Mouse (Mus musculus) midbrain, embryonic 11.5 days (tissue): ENCODE results near the gene Ampd3. TPM values are rescaled to one million over a fixed set of nuclear protein-coding genes. Genes with fewer than 3 reads are reported as not detected.

ENCODE experiments used
- ATAC-seq: fragments of 200-750 bp; cut with Nextera tagmentation; 2 replicates; pipeline ENCODE4 v1.8.0; 2017; ENCODE audit warnings: moderate TSS enrichment, moderate library complexity; ENCODE audit not compliant: low FRiP score
- DNase-seq: peaks from one replicate; pipeline ENCODE4 v3.0.0; 2015; ENCODE audit warnings: low spot score; ENCODE audit errors: missing footprints
- H3K27ac ChIP-seq: fragments of 300-500 bp; sonication (generic); 2 replicates; pipeline ENCODE4 v1.5.1; 2014; ENCODE audit warnings: low read depth, low read length
- H3K27me3 ChIP-seq: fragments of 300-500 bp; sonication (generic); 2 replicates; pipeline ENCODE4 v1.6.1; 2014; ENCODE audit warnings: mild to moderate bottlenecking, low read length, moderate library complexity, mixed read lengths; ENCODE audit not compliant: control insufficient read depth, insufficient read depth
- H3K36me3 ChIP-seq: fragments of 300-500 bp; sonication (generic); 2 replicates; pipeline ENCODE4 v1.6.1; 2014; ENCODE audit warnings: mild to moderate bottlenecking, low read length, moderate library complexity, mixed read lengths; ENCODE audit not compliant: control insufficient read depth, insufficient read depth
- H3K4me1 ChIP-seq: fragments of 300-500 bp; sonication (generic); 2 replicates; pipeline ENCODE4 v1.6.1; 2014; ENCODE audit warnings: low read length; ENCODE audit not compliant: control insufficient read depth, insufficient read depth
- H3K4me2 ChIP-seq: fragments of 300-500 bp; sonication (generic); 2 replicates; pipeline ENCODE4 v1.6.1; 2014; ENCODE audit warnings: mild to moderate bottlenecking, moderate library complexity
- H3K4me3 ChIP-seq: fragments of 300-500 bp; sonication (generic); 2 replicates; pipeline ENCODE4 v1.5.1; 2014; ENCODE audit warnings: low read depth, low read length
- H3K9ac ChIP-seq: fragments of 300-500 bp; sonication (generic); 2 replicates; pipeline ENCODE4 v1.6.1; 2014; ENCODE audit warnings: low read length
- H3K9me3 ChIP-seq: fragments of 300-500 bp; sonication (generic); 2 replicates; pipeline ENCODE4 v1.6.1; 2016; ENCODE audit warnings: low read length; ENCODE audit not compliant: control insufficient read depth
- WGBS: fragments of 180-500 bp; shearing (Covaris S2); extraction: QIAGEN DNeasy Blood & Tissue Kit; methylation state at CpG from one replicate; pipeline ENCODE4 v1.1.7; 2014; 5-methylcytosine and 5-hydroxymethylcytosine counted together
- polyA plus RNA-seq: library from polyadenylated mRNA; unstranded; fragments of >200 nt; fragmentation: Nextera tagmentation; extraction: Ambion mirVana; gene quantifications from 2 replicates; pipeline ENCODE4 v1.2.1, GENCODE M21; 2014

Ampd3 gene
- polyA plus RNA-seq, 1 experiment from 2014 or later: 1.4 TPM

DNA sequence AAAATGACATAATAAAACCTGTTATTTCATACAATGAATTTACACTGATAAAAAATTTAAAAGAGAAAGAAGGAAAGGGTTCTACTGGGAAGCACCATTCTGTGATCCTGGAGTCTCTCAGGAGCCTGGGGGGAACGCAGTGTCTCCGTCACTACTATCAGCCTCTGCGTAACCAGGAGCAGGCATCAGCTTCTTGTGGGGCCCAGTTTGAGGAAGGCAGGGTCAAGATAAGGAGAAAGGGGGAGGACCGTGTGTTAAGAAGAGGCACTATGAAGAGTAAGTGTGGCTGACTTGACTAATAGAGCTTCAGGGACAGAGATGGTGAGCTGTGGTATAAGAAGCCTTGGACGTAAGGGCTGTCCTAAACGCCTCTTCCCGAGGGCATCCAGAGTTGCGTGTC lies 6.7 kb downstream of the Ampd3 start:
- H3K27me3 ChIP-seq: no peaks in the 10 kb centered on the region
- no peaks in the 10 kb centered on the region for H3K36me3 ChIP-seq
- no peaks in the 10 kb centered on the region for H3K4me1 ChIP-seq
- H3K27ac ChIP-seq: no peak overlapping the region
- 90% methylated on average over 8 of the region's 8 CpGs for WGBS
- H3K9me3 ChIP-seq: no peaks in the 10 kb centered on the region
- no peak for ATAC-seq
- H3K4me2 ChIP-seq: no peak overlapping the region
- H3K4me3 ChIP-seq: no peak overlapping the region
- no peak for DNase-seq
- no peak overlapping the region for H3K9ac ChIP-seq

DNA sequence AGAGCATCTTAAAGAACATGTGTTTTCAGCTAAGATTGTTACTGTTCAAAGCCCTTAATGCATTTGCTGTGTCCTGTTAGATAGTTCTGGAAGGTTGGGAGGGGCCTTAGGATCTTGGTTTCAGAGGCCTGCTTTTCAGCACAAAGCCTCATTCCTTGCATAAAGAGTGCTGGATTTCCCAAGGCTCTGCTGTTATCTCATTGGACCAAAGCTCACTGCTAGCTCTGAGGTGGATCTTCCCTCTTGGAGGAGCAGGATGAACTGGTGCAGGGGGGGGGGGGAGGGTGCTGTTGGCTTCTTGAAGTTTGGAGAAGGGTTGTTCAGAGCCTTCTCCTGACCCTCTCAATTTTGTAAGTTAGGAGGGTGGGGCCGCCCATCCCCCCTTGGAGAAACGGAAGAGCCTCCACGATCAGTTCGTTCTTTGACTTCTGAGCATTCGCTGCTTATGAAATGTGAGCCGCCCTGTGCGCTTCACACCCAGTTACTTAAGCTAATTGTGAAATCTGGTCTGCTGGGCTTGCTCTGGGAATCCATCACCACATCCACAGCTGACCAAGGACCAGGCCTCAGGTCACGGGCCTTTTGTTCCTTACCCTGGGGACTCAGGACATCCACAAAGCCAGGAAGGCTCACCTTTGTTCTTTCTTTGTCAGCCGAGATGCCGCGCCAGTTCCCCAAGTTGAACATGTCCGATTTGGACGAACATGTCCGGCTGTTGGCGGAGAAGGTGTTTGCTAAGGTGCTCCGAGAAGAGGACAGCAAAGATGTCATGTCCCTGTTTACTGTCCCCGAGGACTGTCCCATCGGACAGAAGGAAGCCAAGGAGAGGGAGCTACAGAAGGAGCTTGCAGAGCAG lies 9.4 kb downstream of the Ampd3 start:
- no peak overlapping the region for H3K9ac ChIP-seq
- no peaks in the 10 kb centered on the region for H3K9me3 ChIP-seq
- no peak overlapping the region for H3K4me3 ChIP-seq
- H3K4me1 ChIP-seq: no peaks in the 10 kb centered on the region
- WGBS: 82% methylated on average over 18 of the region's 18 CpGs
- ATAC-seq: no peak
- no peaks in the 10 kb centered on the region for H3K36me3 ChIP-seq
- no peaks in the 10 kb centered on the region for H3K27me3 ChIP-seq
- no peak overlapping the region for H3K27ac ChIP-seq
- DNase-seq: peak; percentile 71
- H3K4me2 ChIP-seq: no peak overlapping the region

DNA sequence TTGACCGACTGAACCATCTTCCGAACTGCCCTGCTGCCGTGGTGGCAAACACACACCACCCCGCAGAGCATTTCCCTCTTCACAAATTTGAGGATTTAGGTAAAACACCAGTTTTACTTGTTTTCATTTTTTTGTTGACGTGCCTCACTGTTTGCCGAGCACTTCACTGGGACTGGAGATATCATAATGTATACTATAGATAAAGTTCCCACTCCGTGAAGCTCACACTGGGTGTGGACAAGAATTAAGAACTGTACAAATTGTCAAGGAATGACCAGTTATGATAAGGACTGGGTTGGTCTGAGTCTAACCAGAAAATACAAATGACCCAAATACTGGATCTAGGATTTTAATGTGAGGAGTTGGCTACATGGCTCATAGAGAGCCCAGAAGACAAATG lies 10.9 kb downstream of the Ampd3 start:
- H3K27me3 ChIP-seq: no peaks in the 10 kb centered on the region
- DNase-seq: no peak
- H3K4me1 ChIP-seq: no peaks in the 10 kb centered on the region
- no peak for ATAC-seq
- no peaks in the 10 kb centered on the region for H3K9me3 ChIP-seq
- H3K4me3 ChIP-seq: no peak overlapping the region
- H3K9ac ChIP-seq: no peak overlapping the region
- H3K36me3 ChIP-seq: no peaks in the 10 kb centered on the region
- H3K4me2 ChIP-seq: no peak overlapping the region
- no peak overlapping the region for H3K27ac ChIP-seq
- WGBS: 92% methylated on average over 7 of the region's 7 CpGs

DNA sequence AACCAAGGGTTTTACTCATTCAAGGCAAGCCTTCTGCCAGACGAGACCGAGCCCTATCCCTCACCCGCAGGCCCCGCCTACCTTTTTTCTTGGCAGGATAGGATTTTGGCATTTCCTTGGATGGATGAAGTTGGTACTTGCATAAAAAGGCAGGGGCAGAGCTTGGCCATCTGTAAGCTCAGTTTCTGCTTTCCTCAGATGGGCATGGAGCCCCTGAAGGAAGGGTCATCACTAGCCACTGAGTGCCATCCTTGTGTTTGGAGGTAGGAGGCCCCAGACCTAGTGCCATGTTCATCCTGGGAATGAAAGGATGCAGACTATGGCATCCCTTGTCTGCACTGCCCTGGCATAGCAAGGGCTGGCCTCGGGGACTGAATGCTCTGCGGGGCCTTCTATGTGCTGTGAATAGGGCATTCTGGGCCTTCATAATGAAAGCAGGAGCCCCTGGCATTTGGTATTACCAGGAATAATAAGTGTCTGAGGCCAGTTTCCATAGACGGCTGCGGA lies 11.7 kb downstream of the Ampd3 start:
- DNase-seq: no peak
- Histone ChIP-seq H3K9me3 (no peaks in the 10 kb centered on the region), H3K4me2 (no peak overlapping the region), H3K27me3 (no peaks in the 10 kb centered on the region), H3K4me3 (no peak overlapping the region), H3K36me3 (no peaks in the 10 kb centered on the region), H3K4me1 (no peaks in the 10 kb centered on the region), H3K9ac (no peak overlapping the region), H3K27ac (no peak overlapping the region)
- WGBS: 82% methylated on average over 8 of the region's 8 CpGs
- ATAC-seq: no peak

DNA sequence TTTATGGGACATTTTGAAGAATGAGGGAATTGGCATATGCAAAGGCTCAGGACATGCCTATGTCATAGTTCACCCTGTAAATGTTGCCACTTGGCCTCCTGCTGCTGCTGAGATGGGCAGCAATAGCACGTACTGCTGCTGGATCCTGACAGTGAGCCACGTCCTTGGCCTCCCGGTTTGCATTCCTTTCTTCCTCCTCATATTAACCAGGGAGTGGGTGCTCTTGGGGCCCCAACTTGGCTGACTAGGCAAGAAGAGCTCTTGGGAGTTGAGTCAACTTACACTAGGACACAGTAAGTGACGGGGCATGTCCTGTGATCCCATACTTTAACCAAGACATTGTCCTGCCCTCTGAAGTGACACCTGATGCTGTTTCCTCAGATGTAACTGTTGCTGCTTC lies 12.5 kb downstream of the Ampd3 start:
- DNase-seq: no peak
- H3K27me3 ChIP-seq: no peaks in the 10 kb centered on the region
- WGBS: 90% methylated on average over 4 of the region's 4 CpGs
- H3K4me2 ChIP-seq: no peak overlapping the region
- no peaks in the 10 kb centered on the region for H3K9me3 ChIP-seq
- no peak overlapping the region for H3K9ac ChIP-seq
- no peak overlapping the region for H3K27ac ChIP-seq
- H3K4me3 ChIP-seq: no peak overlapping the region
- H3K36me3 ChIP-seq: no peaks in the 10 kb centered on the region
- H3K4me1 ChIP-seq: no peaks in the 10 kb centered on the region
- no peak for ATAC-seq

DNA sequence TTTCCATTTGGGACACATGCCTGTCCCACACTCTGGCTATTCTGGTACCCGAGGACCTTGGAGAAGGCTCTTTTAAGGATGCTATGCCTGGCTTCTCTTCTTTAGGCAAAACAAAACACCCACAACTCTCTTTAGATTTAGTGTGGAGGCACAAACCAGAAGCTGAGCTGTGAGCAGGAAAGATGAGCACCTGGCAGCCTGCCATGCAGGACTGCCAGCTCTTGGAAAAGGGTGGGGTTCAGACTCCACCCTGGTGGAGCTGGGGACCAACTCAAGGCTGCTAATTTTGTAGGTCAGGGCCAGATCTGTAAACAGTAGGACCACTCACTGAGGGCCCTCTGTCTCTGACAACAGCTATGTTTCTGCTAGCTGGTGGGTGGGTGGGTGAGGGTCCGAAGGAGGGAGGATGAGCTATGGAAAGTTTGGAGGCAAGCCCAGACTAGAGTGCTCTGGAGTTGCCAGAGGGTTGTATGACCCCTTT lies 13.3 kb downstream of the Ampd3 start:
- H3K9ac ChIP-seq: no peak overlapping the region
- H3K9me3 ChIP-seq: no peaks in the 10 kb centered on the region
- H3K27ac ChIP-seq: no peak overlapping the region
- no peaks in the 10 kb centered on the region for H3K36me3 ChIP-seq
- DNase-seq (no peak), ATAC-seq (no peak)
- WGBS: 96% methylated on average over 2 of the region's 2 CpGs
- no peaks in the 10 kb centered on the region for H3K27me3 ChIP-seq
- H3K4me2 ChIP-seq: no peak overlapping the region
- H3K4me3 ChIP-seq: no peak overlapping the region
- no peaks in the 10 kb centered on the region for H3K4me1 ChIP-seq

DNA sequence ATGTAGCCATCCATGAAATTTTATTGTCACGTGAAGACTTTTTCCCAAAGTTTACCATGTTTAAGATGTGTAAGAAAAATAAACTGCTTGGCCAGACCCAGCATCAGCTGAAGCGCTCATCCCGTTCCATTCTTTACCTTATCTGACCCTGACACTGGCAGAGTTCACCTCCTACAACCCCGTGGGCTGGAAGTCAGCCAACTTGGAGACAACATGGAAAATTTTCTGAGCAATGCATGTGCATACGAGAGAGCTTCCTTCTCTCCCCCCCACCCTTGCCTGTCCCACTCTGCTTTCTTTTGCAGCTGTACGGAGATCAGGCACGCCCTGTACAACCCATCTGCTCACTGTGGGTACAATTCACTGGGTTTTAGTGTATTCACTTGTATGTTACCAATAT lies 14.1 kb downstream of the Ampd3 start:
- no peak overlapping the region for H3K9ac ChIP-seq
- no peaks in the 10 kb centered on the region for H3K4me1 ChIP-seq
- DNase-seq (no peak), ATAC-seq (no peak)
- no peaks in the 10 kb centered on the region for H3K36me3 ChIP-seq
- H3K9me3 ChIP-seq: no peaks in the 10 kb centered on the region
- H3K27me3 ChIP-seq: no peaks in the 10 kb centered on the region
- H3K27ac ChIP-seq: no peak overlapping the region
- no peak overlapping the region for H3K4me2 ChIP-seq
- no peak overlapping the region for H3K4me3 ChIP-seq
- 82% methylated on average over 7 of the region's 7 CpGs for WGBS

DNA sequence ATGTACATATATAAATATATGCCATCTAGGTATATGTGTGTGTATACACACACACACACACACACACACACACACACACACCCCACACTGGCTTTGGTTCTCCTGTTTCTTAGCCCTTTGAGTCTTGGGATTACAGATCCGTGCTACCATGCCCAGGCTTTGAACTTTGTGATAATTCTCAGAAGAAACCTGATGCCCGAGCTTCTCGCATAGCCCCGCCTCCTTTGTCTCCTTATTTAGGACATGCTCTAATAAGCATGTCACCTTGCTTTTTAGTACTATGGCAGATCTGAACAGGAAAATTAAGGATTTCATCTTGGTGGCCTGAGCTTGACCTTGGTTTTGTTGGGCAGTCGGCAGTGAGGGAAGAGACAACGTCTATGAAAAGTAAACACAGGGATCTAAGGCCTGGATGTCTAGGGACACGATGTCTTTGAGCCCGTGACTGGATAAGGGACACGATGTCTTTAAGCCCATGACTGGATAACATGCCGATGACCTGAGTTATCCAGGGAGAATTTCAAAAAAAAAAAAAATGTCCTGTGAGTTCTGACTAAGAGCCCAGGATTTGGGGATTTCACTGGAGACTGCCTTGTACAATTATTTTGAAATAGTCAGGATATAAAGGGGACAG lies 15.0 kb downstream of the Ampd3 start:
- Histone ChIP-seq H3K27ac (no peak overlapping the region), H3K4me2 (no peak overlapping the region), H3K27me3 (no peaks in the 10 kb centered on the region), H3K9me3 (no peaks in the 10 kb centered on the region), H3K36me3 (no peaks in the 10 kb centered on the region), H3K4me1 (no peaks in the 10 kb centered on the region), H3K9ac (no peak overlapping the region), H3K4me3 (no peak overlapping the region)
- DNase-seq: no peak
- ATAC-seq: no peak
- WGBS: 46% methylated on average over 10 of the region's 10 CpGs

DNA sequence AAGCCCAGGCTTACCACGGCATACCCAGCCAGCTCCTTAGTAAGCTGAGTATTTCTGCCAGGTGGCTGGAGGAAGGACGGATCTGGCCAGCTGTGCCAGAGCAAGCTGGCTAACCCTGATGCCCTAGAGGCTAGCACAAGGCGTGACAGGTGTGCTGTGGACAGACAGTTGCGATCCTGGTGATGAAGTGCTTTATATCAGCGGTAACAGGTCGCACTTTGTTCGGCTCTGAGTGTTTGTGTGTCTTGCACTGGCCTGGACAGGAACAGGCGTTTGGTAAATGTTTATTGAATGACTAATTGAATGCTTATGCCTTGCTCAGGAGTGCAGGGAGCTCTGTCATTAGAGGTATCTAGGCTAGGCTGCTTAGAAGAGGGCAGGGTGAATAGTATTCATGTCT lies 17.0 kb downstream of the Ampd3 start:
- ATAC-seq: no peak

More for the DNA sequence above, 17.0 kb downstream of the Ampd3 start:
- no peak overlapping the region for H3K27ac ChIP-seq
- H3K27me3 ChIP-seq: no peaks in the 10 kb centered on the region
- H3K9ac ChIP-seq: no peak overlapping the region
- no peaks in the 10 kb centered on the region for H3K4me1 ChIP-seq
- no peak for DNase-seq
- H3K4me2 ChIP-seq: no peak overlapping the region
- WGBS: 82% methylated on average over 8 of the region's 8 CpGs
- H3K4me3 ChIP-seq: no peak overlapping the region
- H3K9me3 ChIP-seq: no peaks in the 10 kb centered on the region
- H3K36me3 ChIP-seq: no peaks in the 10 kb centered on the region
